Mouse (Mus musculus) brain, embryonic 18.5 days (tissue): ENCODE results near the gene Atp4a.
A peak's percentile ranks its signal among the peaks of the same experiment; 100 is the strongest.

ENCODE experiments used
- DNase-seq: peaks from one replicate; pipeline ENCODE4 v3.0.0-alpha.2; 2012; ENCODE audit warnings: low read depth, low spot score

The Atp4a gene

DNA sequence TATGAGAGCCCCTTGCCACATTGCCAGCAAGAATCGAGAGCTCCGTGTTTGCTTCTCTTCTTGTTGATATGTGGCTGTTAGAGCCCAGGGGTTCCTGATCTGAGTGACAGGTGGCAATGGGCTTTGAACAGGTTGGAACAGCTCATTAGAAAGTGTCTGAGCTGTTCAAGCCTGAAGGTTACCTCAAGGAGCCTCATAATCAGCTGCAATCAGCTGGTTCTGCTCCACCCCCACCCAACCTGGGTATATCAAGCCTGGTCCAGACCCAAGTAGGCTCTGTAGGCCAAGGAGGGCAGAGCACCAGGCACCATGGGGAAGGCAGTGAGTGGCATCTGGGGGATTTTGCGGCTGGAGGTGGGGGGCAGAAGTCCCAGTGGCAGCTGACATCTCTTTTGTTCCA, at the start of gene Atp4a:
Gene Atp4a (plus strand): TSS at position 268 of the 400 bp plus-strand sequence.
- DNase-seq = no peak

DNA sequence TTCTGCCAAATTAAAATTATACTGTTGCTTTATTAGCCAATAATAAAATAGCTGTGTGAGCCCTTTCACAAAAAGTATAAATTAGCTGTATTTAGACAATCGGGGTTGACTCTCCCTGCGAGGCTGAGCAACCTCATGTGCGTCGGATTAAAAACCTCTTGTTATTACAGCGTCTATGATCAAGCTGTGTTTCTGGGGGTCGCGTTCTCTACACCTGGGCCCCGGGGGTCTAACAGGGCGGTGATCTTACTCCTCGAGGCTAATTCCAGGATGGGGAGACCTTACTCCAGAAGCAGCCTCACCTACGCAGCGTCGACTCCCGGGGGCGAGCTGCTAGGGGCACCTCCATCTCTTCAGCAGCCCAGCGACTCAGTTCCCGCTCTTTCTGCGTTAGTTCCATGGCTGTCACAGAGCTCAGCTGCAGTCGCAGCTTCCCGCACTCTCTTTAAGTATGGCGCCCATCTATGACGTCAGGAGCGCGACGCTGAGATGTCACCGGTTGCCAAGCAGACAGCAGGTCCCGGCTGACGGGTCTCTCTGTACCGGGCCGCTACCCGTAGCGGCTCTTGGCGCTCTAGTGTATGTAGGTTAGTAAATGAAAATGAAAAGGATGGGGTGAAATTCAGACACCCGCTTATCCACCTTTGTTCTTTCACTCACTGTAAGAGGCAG, 47.3 kb upstream of the Atp4a start, which contains the start of gene Haus5:
Gene Haus5 (minus strand): TSS at position 466 of the 672 bp plus-strand sequence.
- DNase-seq = peak; percentile 88

GRCm38 (mm10) chr7:30665321-30665720, 46.7 kb upstream of the Atp4a start:
- DNase-seq = no peak

DNA sequence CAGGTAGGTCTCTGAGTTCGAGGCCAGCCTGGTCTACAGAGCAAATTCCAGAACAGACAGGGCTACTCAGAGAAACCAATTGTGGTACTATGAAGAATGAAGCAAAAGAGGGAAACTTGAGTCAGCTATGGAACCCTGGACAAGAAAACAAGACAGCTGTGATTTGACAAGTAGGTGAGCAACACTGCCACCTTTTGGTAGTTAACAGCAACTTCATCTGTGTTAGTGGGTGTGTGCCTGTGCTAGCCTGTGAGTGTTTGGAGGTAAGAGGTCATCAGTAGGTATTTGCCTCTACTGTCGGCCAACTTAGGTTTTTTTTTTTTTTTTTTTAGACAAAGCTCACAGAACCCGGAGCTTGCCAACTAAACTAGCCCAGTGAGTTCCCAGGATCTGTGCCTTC, 42.8 kb upstream of the Atp4a start:
- DNase-seq = no peak

GRCm38 (mm10) chr7:30671480-30671879, 40.5 kb upstream of the Atp4a start, which contains the start of gene Pmis2:
Gene Pmis2 (minus strand): TSS chr7:30671605.
- DNase-seq = no peak

- no peak for DNase-seq
Measured at GRCm38 (mm10) chr7:30678263-30678975, 33.6 kb upstream of the Atp4a start.

GRCm38 (mm10) chr7:30681897-30682296, 30.1 kb upstream of the Atp4a start:
- no peak for DNase-seq

DNA sequence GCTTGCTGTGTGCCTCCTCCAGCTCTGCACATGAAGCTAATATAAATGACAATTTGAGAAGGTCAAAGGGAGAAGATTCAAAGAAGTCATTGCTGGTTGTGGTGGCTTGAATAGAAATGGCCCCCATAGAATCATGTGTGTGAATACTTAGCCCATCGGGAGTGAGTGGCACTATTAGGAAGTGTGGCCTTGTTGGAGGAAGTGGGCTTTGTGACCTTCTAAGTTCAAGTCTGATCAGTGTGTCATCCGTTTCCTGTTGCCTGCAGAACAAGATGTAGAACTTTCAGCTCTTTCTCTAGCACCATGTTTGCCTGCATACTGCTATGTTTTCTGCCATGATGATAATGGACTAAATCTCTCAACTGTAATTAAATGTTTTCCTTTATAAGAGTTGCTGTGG, 28.6 kb upstream of the Atp4a start:
- no peak for DNase-seq

DNA sequence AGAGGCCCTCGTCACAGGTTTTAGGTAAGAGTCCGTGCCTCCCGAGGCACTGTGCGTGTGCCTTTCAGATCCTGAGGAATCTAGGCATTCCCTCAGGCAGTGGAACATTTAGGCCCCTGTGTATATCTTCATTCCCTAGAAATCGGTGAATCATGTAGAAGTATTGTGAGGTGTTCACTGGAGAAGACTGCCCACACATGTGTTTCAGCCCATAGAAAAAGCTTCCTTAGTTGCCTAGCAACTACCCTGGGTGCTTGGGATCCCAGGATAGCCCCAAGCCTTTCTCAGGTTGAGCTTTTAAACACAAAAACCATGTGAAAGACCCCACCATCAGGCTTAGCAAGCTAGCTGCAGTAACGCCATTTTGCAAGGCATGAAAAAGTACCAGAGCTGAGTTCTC, 23.7 kb upstream of the Atp4a start:
- DNase-seq = no peak

DNA sequence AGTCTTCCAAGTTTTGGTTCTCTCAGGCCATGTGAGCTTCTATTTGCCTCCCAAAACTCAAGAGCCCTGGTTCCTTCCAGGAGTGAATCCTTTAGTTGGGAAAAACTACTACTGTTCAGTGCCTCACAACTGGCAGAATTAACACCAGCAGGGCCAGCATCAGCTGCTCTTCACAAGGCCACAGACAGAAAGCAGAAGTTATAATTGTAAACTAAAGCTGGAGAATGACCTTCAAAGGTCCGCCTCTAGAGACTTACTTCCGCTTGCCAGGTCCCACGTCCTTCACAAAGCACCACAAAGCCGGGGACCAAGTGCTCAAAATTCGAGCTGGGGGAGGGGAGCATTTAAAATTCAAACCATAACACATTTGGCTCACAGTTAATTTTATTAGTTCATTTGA, 13.9 kb upstream of the Atp4a start:
- DNase-seq = no peak

DNA sequence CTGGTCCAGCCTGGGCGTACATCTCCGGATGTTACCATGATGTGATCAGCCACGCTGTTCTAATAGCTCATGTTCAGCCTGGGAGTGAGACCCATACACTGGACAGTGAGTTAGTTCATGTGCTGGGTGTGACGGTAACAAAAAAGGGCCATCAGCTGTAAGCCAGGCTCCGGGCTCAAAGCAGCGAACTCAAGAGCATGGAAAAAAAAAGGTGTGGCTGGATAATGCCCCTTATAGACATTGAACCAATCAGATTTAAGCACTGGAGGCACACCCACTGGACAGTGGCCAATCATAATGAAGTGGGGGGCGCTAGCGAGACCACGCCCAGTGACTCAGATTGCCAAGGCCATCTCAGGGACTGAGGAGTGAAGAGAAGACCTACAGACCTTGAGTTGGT, 13.4 kb upstream of the Atp4a start, which contains the start of gene 2200002J24Rik:
Gene 2200002J24Rik (plus strand): TSS at position 338 of the 400 bp plus-strand sequence.
- DNase-seq = no peak

DNA sequence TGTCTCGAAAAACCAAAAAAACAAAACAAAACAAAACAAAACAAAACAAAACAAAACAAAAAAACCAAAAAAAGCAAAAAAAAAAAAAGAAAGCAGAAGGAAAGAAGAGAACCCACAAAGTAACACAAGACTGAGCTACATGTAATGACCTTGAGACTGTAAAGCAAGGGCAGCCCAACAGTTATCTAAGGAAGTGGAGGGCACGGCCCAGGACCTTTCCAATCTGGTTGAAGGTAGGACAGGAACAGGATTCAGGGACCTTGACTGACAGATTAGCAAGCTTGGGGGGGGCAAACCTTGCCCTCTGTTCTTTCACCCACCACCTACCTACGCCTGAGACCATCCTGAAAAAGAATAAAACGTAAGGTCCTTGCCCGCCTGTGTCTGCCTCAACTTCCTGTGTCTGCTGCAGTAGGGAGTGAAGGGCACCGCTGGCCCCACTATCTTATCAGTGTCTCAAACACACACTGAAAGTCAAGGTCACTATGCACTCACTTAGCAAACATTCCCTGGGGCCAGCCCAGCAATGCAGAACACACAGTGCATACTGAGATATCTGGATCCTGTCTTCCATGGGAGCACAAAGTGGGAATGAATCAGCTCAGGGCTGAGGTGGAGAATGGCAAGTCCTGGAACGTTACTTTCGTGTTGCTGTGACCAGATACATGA, 5.7 kb upstream of the Atp4a start:
- no peak for DNase-seq

GRCm38 (mm10) chr7:30707441-30707840, 4.6 kb upstream of the Atp4a start:
- no peak for DNase-seq

GRCm38 (mm10) chr7:30717006-30717715, 5.2 kb downstream of the Atp4a start:
- DNase-seq = peak; percentile 73

DNA sequence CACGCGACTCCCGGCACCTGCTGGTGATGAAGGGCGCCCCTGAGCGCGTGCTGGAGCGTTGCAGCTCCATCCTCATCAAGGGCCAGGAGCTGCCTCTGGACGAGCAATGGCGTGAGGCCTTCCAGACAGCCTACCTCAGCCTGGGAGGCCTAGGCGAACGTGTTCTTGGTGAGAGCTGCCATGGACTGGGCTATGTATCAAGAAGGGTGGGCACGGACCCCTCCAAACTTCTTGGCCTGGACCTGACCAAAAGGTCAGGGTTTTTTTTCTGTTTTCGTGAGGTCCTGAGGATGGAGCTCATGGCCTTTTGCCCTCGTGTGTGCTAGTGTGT, 5.7 kb downstream of the Atp4a start:
- DNase-seq = no peak

DNA sequence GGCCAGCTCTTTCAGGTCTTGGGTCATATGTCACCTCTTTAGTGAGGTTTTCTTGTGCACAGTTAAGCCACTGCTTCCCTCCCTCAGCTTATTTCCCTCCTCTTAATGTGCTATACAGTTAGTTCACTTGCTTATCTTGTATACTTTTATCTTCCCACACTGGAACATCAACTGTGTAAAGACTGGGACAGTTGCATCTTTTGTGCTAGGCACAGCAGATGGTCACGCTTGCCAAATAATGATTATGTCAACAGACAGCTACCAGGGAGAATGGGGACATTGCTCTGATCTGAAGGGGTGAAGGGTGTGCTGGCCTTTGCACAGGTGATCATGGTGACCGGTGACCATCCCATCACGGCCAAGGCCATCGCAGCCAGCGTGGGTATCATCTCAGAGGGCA, 7.7 kb downstream of the Atp4a start:
- no peak for DNase-seq

DNA sequence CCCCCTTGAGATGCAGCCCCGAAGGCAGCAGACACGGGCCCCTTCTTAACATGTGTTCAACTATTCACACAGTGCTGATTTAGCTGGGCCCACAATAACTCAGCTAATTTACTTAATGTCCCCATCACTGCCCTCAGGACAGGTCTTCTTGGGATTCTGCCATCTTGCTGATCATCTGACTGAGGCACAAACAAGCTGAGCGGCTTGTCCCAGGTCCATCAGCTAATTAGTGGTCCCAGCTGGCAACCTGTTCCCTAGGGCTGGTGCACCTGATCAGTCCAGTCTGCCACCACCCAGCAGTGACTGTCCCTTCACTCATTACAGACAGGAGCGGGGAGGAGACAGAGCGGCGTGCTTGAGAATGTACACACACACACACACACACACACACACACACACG, 9.3 kb downstream of the Atp4a start:
- no peak for DNase-seq

DNA sequence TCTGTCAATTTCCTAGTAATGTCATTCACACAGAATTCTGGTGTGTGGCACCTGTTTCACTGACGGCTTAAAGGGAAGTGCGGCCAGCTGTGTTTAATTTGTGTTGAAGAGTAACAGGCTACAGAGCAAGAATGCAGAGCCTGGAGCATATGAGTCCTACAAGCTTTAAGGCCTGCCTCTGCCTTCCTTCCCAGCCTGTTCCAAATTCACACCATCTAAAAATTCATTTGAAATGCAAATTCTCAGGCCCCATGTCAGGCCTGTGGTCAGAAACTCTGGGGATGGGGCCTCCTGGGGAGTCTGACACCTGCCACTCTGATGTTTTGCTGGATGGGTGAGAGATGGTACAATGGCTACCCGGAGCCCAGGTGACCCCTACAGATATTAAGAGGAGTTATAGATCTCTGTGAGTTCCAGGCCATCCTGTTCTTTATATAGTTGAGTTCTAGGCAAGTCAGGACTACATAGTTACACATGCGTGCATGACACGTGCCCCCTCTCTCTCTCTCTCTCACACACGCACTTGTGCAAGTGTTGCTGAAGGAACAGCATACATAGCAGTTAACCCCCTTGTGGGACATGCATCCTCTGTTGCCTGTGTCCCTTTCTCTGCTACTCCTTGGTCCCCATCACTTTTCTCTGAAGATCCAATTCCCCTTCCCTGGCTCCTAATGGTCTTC, 11.4 kb downstream of the Atp4a start:
- no peak for DNase-seq

DNA sequence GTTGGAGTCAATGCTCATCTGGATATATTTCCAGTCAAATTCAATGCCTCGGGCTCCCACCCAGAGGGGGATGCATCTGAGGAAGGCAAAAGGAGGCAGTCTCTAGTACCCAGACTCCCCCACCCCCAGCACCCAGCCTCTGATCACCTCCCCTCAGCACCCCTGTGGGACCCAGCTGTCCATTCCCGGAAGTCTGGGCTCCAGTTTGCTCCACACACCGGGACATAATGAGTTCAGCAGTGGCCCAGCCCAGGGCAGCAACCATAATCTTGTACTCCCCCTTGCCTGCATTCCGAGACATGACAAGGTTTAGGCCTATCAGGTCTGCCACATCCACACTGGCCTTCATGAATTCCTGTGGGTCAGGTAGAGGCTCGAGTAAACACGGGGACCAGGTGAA, 16.2 kb downstream of the Atp4a start:
- DNase-seq = no peak

GRCm38 (mm10) chr7:30728739-30729395, 16.9 kb downstream of the Atp4a start:
- no peak for DNase-seq
